Mouse (Mus musculus) thymus, postnatal 14 days (tissue): Measurements from ENCODE around the gene Fdxacb1.

ENCODE experiments used
- DNase-seq: peaks from one replicate; pipeline ENCODE4 v3.0.0; 2021

Fdxacb1 gene

GRCm38 (mm10) chr9:50809146-50809545 lies 41.1 kb downstream of the Fdxacb1 start:
- no peak for DNase-seq

- no peak for DNase-seq
Measured at GRCm38 (mm10) chr9:50811187-50811586, 43.2 kb downstream of the Fdxacb1 start.

- DNase-seq = no peak
Measured at GRCm38 (mm10) chr9:50811746-50812145, 43.7 kb downstream of the Fdxacb1 start.

- DNase-seq = no peak
Measured at GRCm38 (mm10) chr9:50813796-50814195, 45.8 kb downstream of the Fdxacb1 start.

GRCm38 (mm10) chr9:50815666-50816065 lies 47.6 kb downstream of the Fdxacb1 start:
- peak; percentile 84 for DNase-seq

GRCm38 (mm10) chr9:50816512-50816911 lies 48.5 kb downstream of the Fdxacb1 start:
- DNase-seq = no peak

GRCm38 (mm10) chr9:50818050-50818449 lies 50.0 kb downstream of the Fdxacb1 start:
- DNase-seq = no peak

- DNase-seq = no peak
Measured at GRCm38 (mm10) chr9:50819716-50820115, 51.7 kb downstream of the Fdxacb1 start.

GRCm38 (mm10) chr9:50821651-50822050 lies 53.6 kb downstream of the Fdxacb1 start:
- no peak for DNase-seq

- DNase-seq = no peak
Measured at GRCm38 (mm10) chr9:50822216-50822615, 54.2 kb downstream of the Fdxacb1 start.
